8 mouse cellular contexts compared by ENCODE assay signal in genomic region chr5:34517913-34518312, GRCm38 (mm10). TPM values are rescaled to one million over a fixed set of nuclear protein-coding genes. Genes with fewer than 3 reads are reported as not detected.
DNase-seq lines count a peak whose midpoint lies in the region; ATAC-seq and TF ChIP-seq lines count a peak whose summit lies in the region.

No protein-coding gene starts in this region.

- 0 out of 2 replicates have a peak, but pooled peaks cover 1% of the 10 kb centered on the region for H3K79me2 ChIP-seq in heart, adult 2 months (replicated peaks; ENCODE audit: control insufficient read depth, insufficient read depth, low read length)

- WGBS in heart, adult 2 months: 26% methylated on average over 3 of the region's 3 CpGs

- H3K4me1 ChIP-seq in heart, adult 2 months (ENCODE audit: control insufficient read depth, insufficient read depth, low read length): peaks cover 2% of the 10 kb centered on the region

- no peak for TF ChIP-seq POLR2A in heart, adult 2 months (IDR thresholded peaks at IDR 0.05; ENCODE audit: insufficient read depth, low read depth, low read length)

- H3K9ac ChIP-seq in heart, adult 2 months (ENCODE audit: low read depth, low read length): no peak overlapping the region

- no peak overlapping the region for H3K27ac ChIP-seq in heart, adult 2 months

- intact Hi-C loops in heart, adult 2 months (cut with DNase I): loop anchor here (2.0 to 10.0 kb wide), 3 partner anchors 53 to 247 kb away; partner anchors contain the start of genes Htt and Mfsd10

- DNase-seq in cerebellum, adult 11 months: peak; percentile 61
- peak; percentile 93 for DNase-seq in R1 (ENCODE audit: low read depth, low spot score)
- peak; percentile 75 to 89 for DNase-seq in cerebellum, postnatal 25 days
- peak; percentile 81 to 86 for DNase-seq in heart, adult 2 months
- DNase-seq in layer of hippocampus, postnatal 36 days: peak; percentile 59 to 67
- DNase-seq in spleen, adult 18-20 months: peak; percentile 72 to 90

- H3K4me3 ChIP-seq in heart, adult 2 months: no peak overlapping the region

- no peak for ATAC-seq in cerebellum, adult (ENCODE audit: insufficient number of reproducible peaks, low FRiP score, low TSS enrichment)
- peak; percentile 50 for ATAC-seq in megakaryocyte, adult 5-6 weeks (ENCODE audit: poor library complexity, severe bottlenecking)

- H3K36me3 ChIP-seq in heart, adult 2 months (ENCODE audit: control insufficient read depth, insufficient read depth, low read length): no peaks in the 10 kb centered on the region

- no peaks in the 10 kb centered on the region for H3K27me3 ChIP-seq in heart, adult 2 months (ENCODE audit: control insufficient read depth, insufficient read depth, low read length)

- TF ChIP-seq EP300 in heart, adult 2 months (IDR thresholded peaks at IDR 0.05; ENCODE audit: insufficient read depth, low read depth, low read length): peak; percentile 53; the same call in 1 of the 2 replicates

- TF ChIP-seq CTCF in heart, adult 2 months (IDR thresholded peaks at IDR 0.05): peak; percentile 91

RNA-seq across cellular contexts. Expression of gene Tnip2, which starts 4.1 kb away (rescaled TPM):
- 1 to 10 TPM; 5.9 to 6.7 TPM for total RNA-seq in heart, adult 2 months (2021)
- 12.5 and 14.5 TPM in 2 replicates for polyA plus RNA-seq in heart, adult 2 months (2012; rRNA removed)
- 10 to 100 TPM; 22.5 to 26.3 TPM for total RNA-seq in layer of hippocampus, postnatal 36 days (2021)
- 10.9 and 12.1 TPM in 2 replicates for total RNA-seq in megakaryocyte, adult 5-6 weeks (2015)
- total RNA-seq in megakaryocyte, adult 5-6 weeks (2017): 34.4 and 41.3 TPM in 2 replicates

RNA-seq across cellular contexts. Expression of gene Sh3bp2, which starts 7.7 kb away (rescaled TPM):
- 1 to 10 TPM; 2.7 to 3.1 TPM for total RNA-seq in heart, adult 2 months (2021)
- polyA plus RNA-seq in heart, adult 2 months (2012; rRNA removed): 3.7 and 4.4 TPM in 2 replicates
- total RNA-seq in layer of hippocampus, postnatal 36 days (2021): 1 to 10 TPM; 3.2 to 4.5 TPM
- 34.7 and 38.5 TPM in 2 replicates for total RNA-seq in megakaryocyte, adult 5-6 weeks (2015)
- 48.1 and 60.7 TPM in 2 replicates for total RNA-seq in megakaryocyte, adult 5-6 weeks (2017)

RNA-seq across cellular contexts. Expression of gene Add1, which starts 55.6 kb away (rescaled TPM):
- total RNA-seq in heart, adult 2 months (2021): 100 to 1,000 TPM; 129 TPM
- 116 and 147 TPM in 2 replicates for polyA plus RNA-seq in heart, adult 2 months (2012; rRNA removed)
- total RNA-seq in layer of hippocampus, postnatal 36 days (2021): 100 to 1,000 TPM; 441 to 450 TPM
- 117 and 126 TPM in 2 replicates for total RNA-seq in megakaryocyte, adult 5-6 weeks (2015)
- total RNA-seq in megakaryocyte, adult 5-6 weeks (2017): 137 and 192 TPM in 2 replicates

Comparison
In these comparisons a context has a peak if more than half of its experiments do, and no peak if none do; other contexts are left out.
1. RNA of gene Sh3bp2, which starts 7.7 kb away (total RNA-seq): 34.7 to 60.7 TPM in megakaryocyte, adult 5-6 weeks; 3.2 to 4.5 TPM in layer of hippocampus, postnatal 36 days and 2.7 to 3.1 TPM in heart, adult 2 months; every median in the first group is over 4 times any median in the second.
2. Peak in every context shown above with its lines, with median percentiles within 50 percentile points of each other: DNase-seq.